Mouse (Mus musculus): Measurements from ENCODE around the gene C2cd2l.

GRCm38 (mm10) chr9:44287003-44287400 lies 33.1 kb downstream of the C2cd2l start:
- TF ChIP-seq CTCF (IDR thresholded peaks at IDR 0.05): no peak
- no peak for TF ChIP-seq EP300 (IDR thresholded peaks at IDR 0.05)

Measured in lung, postnatal 0 days (tissue).